Mouse (Mus musculus) thymus, postnatal 25 days (tissue): ENCODE results near the gene Iffo1.

Experiments used
- DNase-seq: peaks from one replicate; pipeline ENCODE4 v3.0.0; 2022

The Iffo1 gene

DNA sequence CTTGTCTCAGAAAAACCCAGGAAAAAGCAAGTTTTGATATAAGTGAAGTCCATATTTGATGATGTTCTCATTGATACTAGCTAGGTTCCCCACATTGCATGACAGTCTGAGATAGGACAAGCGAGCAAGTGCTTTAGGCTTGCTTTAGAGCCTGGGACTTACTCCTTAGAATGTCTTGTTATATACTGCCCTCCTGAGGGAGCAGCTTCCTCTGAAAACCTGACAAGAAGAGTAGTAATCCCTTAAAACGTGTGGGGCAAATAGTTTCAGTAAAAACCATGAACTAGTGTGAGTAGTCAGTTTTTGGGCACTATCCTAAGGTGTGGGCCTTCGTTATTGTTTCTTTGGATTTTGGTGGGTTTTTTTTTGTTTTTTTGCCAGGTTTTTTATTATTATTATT is 1.9 kb upstream of the Iffo1 start:
- DNase-seq: no peak

DNA sequence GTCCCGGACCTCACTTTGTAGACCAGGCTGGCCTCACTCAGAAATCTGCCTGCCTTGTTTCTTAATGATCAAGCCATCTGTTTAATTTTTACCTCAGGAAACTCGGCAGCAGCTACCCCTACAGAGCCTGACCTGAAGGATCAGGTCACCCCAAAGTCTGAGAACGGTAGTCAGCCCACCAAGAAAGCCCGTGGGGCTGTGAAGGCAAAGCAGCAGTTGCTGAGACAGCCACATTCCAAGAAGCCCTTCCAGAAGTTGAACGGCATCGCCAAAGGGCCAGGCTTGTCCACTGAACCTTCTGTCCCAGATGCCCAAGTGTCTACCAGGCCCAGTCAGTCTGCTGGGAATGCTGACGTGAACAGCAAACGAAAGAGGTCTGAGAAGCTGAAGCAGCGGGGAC is 1.1 kb upstream of the Iffo1 start:
- DNase-seq: no peak

DNA sequence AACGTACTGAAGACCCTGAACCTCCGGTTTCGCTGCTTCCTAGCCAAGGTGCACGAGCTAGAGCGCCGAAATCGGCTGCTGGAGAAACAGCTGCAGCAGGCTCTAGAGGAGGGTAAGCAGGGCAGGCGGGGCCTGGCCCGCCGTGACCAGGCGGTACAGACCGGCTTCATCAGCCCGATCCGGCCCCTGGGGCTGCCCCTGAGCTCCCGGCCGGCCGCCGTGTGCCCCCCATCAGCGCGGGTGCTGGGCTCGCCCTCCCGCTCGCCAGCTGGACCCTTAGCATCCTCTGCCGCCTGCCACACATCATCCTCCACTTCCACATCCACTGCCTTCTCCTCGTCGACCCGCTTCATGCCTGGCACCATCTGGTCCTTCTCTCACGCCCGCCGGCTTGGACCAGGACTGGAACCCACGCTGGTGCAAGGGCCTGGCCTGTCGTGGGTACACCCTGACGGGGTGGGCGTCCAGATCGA is 474 bp downstream of the Iffo1 start:
- no peak for DNase-seq

DNA sequence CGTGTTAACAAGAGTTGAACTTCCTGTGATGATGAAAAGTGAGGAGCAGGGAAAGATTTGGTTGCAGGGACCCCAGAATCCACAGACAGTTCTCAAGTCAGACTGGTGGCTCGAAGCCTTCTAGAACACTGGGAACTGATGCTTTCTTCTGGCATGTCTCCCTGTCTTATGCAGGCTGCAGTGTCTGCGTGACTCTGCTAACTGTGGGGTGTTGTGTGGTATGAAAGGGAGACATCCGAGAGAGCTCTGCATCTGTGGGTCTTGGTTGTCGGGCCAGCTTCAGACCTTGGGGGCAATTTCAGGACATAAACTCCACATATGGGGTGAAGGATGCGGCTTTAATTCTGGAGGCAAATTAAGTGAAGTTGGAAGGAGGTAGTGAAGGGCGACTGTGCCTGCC is 1.1 kb downstream of the Iffo1 start:
- DNase-seq: no peak

DNA sequence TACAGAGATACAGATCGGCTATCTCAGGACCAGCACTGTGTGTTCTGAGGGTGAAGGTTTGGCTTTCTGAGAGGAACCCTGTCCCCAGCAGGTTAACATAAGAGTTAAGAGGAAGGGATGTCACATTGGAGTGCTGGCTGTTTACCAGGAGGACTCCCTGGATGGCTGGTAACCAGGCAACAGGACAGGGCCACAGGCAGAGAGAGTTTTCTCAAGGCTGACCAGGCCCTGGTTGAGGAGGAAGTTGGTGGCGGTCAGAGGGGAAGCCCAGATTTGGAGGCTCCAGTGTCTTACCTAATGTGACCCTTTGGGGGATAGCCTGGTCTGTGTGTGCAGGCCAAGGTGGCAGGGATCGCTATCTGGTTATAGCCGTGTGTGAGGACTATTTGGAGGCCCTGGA is 1.8 kb downstream of the Iffo1 start:
- DNase-seq: no peak

DNA sequence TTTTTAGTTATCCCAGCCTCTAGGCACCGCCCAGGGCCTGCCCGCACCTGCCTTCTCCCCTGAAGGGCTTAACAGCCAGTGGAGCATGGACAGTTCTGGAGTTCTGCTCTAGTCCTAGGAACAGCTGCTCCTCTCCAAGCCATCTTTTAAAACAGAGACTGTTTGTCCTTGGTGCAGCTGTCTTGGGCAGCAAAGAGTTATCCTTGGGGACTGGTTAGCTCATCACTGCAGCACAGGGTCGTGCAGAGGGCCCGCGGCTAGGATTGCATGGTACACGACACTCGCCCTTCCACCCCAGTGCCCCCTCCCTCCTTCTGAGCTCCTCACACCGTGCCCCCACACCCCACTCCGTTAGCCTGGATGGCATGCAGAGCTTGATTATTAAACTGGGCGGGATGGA is 2.3 kb downstream of the Iffo1 start:
- DNase-seq: no peak

DNA sequence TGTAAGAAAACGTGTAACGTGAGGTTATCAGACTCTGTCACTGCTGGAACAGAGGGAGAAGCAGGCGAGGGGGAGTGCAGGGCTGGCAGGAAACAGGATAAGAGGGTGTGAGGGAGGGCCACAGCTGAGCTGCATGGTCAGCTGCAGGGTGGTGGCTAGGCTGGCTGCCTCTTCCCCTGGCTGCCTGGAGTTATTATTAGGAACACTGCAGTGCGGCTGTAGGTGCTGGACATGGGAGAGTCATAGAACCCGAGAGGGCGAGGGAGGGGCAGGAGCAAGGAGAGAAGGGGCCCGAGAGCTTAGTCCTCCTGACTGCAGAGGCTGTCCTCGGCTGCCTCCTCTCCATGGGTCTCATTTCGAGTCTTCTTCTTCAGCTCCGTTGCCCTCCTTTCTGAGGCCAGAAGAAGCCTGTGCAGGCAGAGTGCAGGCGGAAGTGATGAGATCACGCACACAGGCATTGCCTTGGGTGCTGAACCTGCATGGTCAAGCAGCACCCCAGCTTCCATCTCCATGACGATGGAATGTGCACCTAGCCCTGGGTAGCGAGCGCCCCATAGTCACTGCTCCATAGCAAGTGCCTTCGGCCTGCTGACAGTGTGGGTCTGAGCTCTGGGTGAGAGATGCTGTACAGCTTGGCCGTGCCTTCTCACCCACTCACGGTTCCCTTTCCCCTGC is 3.3 kb downstream of the Iffo1 start:
- no peak for DNase-seq

DNA sequence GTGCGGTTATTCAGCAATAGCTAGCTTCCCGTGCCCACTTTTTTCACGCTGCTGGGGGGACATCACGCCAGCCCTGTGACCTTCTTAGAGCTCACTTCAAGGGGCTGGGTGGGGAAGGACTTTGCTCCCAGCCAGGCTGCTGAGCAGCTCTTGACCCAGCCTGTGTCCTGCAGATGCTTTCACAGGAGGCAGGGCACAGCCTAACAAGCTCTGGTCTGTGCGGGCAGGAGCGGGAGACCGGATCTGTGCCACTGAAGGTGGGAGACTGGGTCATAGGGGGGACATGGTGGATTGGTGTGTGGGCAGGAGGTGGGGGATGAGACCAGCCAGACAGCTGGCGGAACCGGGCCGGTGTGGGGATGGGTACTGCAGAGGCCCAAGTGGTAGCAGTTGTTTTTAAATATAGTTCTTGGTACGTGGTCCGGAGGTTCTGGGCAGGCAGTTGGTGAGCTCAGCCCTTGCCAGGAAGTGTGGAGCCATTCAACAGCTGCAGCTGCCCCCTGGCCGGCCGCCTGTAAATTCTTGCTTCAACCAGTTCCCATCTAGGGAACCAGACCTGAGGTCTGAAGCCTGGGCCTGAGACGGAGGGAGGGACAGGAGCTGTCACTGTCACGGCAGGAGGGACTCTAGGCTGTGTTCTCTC is 4.0 kb downstream of the Iffo1 start:
- no peak for DNase-seq

DNA sequence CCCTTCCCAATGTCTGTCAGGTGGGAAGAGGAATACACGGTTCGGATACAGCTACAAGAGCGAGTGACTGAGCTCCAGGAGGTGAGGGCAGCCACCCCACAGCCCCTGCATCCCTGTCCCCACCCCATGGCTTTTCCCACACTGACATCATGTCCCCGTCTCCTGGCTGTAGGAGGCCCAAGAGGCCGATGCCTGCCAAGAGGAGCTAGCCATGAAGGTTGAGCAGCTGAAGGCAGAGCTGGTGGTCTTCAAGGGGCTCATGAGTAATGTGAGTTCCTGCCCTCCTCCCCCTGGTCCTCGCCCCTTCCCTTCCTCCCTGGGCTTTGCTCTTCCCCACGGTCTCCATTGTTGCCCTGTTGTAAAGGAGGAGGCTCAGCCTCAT is 4.5 kb downstream of the Iffo1 start:
- DNase-seq: no peak

DNA sequence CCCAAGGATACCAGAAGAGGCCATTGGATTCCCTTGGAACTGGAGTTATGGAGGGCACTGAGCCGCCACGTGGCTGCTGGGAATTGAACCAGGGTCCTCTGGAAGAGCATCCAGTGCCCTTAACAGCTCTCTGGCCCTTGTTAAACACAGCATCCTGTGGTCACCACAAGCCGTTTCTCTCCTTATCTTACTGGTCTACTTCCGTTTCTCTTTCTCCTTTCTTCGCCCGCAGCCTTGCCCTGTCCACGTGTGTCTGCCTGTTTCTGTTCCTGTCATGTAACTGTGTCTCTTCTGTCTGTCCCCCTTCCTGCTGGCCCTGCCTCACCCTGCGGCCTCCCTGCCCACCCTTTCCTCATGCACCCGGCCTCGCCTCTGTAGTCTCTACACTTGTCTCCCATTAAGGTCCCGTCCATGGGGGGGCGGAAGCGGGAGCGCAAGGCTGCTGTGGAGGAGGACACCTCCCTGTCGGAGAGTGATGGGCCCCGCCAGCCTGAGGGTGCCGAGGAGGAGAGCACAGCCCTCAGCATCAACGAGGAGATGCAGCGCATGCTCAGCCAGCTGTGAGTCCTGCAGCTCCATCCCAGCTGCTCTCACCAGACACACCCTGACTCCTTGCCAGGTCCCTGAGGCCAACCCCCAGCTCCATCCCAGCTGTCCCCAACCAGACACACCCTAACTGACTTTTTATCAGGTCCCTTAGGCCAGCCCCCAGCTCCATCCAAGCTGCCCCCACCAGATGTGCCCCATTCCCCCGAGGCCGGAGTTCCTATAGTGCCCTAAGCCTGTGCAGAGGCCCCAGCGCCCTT is 7.4 kb downstream of the Iffo1 start:
- DNase-seq: no peak

DNA sequence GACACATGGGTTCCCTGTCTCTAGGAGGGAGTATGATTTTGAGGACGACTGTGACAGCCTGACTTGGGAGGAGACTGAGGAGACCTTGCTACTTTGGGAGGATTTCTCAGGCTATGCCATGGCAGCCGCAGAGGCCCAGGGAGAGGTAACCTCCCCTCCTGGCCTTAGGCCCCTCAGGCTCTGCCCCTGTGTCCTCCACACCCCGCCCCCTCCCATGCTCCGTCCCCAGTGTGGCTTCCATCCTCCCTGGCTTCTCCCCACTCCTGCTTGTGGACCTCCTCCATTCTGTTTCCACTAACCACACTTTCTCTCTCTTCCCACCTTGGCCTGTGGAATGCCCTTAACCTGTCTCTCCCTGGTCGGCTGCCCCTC is 8.0 kb downstream of the Iffo1 start:
- DNase-seq: no peak

DNA sequence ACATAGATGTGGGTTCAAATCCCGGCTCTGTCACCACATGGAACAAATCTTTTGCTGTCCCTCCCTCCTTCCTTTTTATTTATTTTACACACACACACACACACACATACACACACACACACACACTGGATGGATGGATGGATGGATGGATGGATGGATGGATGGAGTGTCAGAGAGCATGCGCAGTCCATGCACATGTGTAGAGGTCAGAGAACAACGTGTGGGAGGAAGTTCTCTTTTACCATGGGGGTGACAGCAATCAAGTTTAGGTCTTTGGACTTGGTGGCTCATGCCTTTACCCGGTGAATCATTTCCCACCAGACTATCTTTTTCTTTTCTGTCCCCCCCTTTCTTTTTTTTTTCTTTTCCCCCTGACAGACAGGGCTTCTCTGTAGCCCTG is 8.6 kb downstream of the Iffo1 start:
- DNase-seq: no peak

DNA sequence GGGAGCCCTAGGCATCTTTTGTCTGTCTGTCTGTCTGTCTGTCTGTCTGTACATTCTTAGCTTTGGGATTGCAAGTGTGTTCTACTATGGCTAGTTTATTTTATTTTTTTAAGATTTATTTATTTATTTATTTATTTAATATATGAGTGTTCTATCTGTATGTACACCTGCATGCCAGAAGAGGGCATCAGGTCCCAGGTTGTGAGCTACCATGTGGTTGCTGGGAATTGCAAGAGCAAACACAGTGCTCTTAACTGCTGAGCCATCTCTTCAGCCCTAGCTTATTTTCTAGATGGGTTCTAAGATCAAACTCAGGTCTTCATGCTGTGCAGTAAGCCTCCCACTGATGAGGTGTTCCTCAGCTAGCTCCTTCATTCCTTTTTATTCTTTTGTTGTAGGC is 9.5 kb downstream of the Iffo1 start:
- DNase-seq: no peak

DNA sequence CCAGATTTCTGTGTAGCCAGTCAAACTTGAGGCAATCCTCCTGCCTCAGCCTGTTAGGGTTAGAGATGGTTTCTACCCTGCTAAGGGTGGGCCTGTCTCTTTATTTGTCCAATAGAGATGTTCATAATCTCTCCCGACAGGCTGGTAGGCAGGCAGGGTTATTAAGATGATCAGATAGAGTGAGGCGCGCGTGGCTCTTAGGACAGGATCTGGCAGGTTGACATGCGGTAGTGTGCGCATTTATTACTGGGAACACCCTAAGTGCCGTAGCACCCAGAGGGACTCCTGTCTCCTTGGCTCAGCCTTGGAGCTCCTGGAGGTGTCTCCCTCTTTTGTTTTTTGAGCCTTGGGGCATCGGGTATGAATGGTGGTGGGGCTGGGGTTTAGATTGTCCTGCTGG is 10.2 kb downstream of the Iffo1 start:
- DNase-seq: no peak

DNA sequence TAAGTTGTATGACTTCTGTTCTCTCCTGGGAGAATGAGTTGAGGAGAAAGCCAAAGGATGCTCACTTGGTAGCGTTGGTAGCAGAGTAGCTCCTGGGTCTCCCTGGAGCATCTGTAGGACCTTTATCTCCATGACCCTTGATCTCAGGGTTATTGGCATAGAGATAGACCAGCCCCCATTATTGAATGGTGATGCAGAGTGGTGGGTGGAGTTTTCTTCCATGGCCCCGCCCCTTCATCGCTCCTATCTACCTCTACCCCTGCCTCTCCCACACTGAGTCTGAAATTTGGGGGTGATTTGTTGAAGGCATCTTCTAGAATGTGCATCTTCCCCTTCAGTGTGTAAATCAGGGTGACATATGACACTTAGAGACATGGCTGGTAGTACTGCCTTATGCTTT is 11.4 kb downstream of the Iffo1 start:
- no peak for DNase-seq

DNA sequence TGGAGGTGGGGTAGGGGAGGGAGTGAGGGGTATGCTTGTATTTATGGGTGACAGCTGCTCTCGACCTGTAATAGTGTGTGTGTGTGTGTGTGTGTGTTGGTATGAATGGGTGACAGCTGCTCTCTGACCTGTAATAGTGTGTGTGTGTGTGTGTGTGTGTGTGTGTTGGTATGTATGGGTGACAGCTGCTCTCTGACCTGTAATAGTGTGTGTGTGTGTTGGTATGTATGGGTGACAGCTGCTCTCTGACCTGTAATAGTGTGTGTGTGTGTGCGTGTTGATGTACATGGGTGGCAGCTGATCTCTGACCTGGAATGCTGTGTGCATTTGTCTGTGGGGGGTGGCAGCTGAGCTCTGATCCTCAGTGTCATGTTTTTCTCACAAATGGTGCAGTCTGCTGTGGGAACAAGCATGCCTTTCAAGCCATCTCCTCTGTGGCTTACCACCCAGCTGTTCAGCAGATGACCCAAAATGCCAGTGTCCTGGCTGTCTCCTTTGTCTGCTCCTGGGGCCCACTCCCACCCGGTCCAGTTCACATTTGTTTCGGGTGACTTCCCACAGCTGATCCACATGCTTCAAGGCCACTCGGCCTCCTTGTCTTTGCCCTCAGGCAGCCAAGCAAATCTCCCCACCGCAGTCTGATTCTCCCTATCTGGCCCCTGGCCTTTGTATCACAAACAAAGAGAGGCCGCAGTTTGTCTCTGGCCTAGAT is 12.0 kb downstream of the Iffo1 start:
- DNase-seq: no peak

DNA sequence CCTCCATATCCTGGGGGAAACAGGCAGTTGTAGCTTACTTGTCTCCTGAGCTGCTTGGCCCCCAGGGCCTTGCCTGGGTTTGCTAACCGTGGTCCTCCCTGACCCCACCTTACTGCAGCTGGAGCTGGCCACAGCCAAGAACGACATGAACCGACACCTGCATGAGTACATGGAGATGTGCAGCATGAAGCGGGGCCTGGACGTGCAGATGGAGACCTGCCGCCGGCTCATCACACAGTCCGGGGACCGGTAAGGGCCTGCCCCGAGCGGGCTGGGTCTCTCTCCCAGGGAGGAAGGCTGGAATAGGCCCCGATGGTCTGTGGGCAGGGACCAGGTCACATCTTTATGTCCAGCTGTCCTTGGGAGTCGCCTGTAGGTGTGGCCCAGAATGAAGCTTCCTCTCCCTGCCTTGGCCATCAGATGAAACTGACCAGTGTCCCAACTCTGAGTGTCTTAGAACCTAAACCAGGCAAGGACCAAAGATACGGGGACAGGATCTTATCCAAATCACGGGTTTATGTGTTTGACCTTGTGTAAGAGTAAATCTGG is 14.0 kb downstream of the Iffo1 start:
- no peak for DNase-seq

DNA sequence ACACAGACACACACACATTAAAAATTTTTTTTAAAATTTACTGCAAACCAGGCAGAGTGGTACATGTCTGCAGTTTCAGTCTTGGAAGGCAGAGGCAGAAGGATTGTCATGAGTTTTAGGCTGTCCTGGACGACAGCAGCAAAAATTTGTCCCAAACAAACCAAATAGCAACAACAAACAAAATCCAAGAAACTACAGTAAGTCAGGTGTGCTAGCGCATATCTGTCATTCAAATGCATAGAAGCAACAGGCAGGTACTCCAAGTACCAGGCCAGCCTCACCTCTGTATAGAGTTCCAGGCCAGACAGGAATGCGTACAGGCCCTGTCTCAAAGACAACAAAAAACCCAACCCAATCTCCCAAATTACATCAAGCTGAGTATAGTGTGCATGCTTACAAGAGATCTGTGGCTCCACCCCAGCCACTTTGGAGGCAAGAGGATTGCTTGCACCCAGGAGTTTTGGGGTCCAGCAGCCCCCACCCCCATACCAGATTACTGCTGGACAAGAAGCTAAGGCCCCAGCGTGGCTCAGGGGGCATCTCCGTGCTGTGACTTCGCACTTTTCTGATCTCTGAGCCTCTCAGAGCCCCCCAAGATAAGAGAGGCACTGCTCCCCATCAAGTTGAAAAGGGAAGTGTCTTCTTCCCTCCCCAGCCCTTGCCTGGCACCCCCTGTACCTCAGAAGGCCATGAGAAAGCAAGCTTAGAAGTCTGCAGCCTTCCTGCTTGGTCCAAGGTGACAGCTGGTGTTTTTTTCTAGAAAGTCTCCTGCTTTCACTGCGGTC is 14.9 kb downstream of the Iffo1 start:
- no peak for DNase-seq

DNA sequence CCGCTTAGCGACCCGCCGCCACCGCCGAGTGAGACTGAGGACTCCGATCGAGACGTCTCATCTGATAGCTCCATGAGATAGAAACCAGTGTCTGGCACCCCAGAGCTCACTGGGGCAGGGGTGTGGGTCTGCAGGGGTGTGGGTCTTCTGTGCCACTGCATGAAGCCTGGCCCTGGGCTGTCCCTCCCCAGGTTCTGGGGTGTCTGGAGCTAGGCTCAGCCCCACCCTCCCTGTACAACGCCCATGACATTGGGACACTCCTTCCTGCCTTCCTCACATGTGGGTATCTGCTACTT is 15.5 kb downstream of the Iffo1 start:
- DNase-seq: no peak

DNA sequence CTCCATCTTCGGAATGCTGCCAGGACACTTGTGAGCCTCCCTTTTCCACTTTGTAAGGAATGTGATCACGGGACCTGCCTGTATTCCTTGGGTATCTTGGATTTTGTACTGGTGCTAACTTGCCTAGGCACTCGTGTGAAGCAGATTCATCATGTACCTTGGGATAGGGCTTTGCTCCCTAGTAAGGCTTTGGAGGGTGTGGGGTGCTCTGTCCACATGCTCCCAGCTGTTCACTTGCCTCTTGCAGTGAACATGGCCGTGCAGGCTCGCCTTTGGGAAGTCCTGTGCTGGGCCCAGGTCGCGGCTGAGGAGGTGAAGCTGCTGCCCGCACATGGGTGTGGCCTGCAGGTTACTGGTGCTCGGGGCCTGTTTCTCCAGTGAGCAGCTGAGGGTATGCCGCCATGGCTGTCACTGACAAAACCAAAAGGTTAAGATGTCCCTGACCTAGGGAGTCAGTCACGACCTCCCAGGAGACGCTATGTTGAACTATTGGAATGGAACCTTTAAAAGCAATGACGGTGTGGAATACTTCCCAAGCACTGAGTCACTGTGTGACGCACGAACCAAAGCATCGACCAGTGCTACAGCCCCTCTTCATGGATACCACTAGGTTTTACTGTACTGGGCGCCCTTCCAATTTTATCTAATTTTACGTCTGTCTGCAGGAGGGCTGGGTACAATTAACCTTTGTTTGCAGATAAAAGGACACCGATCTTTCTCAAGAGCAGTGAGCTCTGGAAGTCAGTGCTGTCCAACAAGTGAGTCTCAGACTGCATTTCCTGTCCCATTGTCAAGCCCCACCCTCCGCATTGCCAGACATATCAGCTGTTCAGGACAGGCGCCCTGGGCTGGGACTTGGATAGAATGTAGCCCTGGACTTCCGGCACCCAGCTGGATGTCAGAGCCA is 16.1 kb downstream of the Iffo1 start:
- no peak for DNase-seq

DNA sequence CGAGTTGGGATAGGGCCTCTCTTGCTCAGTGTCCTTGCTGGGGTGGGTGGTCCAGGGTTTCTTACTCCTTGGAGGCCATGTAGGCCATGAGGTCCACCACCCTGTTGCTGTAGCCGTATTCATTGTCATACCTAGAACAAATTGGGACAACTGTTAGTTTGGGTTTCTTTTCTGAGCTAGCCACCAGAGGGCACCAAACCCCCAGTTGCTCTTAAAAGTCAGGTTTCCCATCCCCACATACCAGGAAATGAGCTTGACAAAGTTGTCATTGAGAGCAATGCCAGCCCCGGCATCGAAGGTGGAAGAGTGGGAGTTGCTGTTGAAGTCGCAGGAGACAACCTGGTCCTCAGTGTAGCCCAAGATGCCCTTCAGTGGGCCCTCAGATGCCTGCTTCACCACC is 16.9 kb downstream of the Iffo1 start:
- DNase-seq: peak; percentile 84
